Mouse (Mus musculus) intestine, embryonic 14.5 days (tissue): ENCODE results near the gene Kcna10. TPM values are rescaled to one million over a fixed set of nuclear protein-coding genes. Genes with fewer than 3 reads are reported as not detected.

Source experiments
- ATAC-seq: fragments of 200-750 bp; cut with Nextera tagmentation; replicated peaks from 2 replicates; pipeline ENCODE4 v1.8.0; 2017; ENCODE audit warnings: low read depth, moderate number of reproducible peaks, moderate TSS enrichment, moderate library complexity; ENCODE audit not compliant: low FRiP score, low TSS enrichment
- DNase-seq: peaks from one replicate; pipeline ENCODE4 v3.0.0-alpha.2; 2018; ENCODE audit warnings: low spot score
- H3K27ac ChIP-seq: fragments of 300-500 bp; sonication (generic); 2 replicates; pipeline ENCODE4 v1.5.1; 2014; ENCODE audit warnings: low read depth, mild to moderate bottlenecking, control low read depth
- H3K27me3 ChIP-seq: fragments of 300-500 bp; sonication (generic); replicated peaks from 2 replicates; pipeline ENCODE4 v1.6.1; 2014; ENCODE audit warnings: low read length, control low read depth; ENCODE audit not compliant: control insufficient read depth, insufficient read depth
- H3K36me3 ChIP-seq: fragments of 300-500 bp; sonication (generic); 2 replicates; pipeline ENCODE4 v1.6.1; 2014; ENCODE audit warnings: low read length, control low read depth; ENCODE audit not compliant: control insufficient read depth, insufficient read depth
- H3K4me1 ChIP-seq: fragments of 300-500 bp; sonication (generic); replicated peaks from 2 replicates; pipeline ENCODE4 v1.6.1; 2014; ENCODE audit warnings: low read length, control low read depth, mixed read lengths; ENCODE audit not compliant: control insufficient read depth, insufficient read depth
- H3K4me2 ChIP-seq: fragments of 300-500 bp; sonication (generic); 2 replicates; pipeline ENCODE4 v1.6.1; 2014; ENCODE audit warnings: low read length
- H3K4me3 ChIP-seq: fragments of 300-500 bp; sonication (generic); 2 replicates; pipeline ENCODE4 v1.5.1; 2014; ENCODE audit warnings: low read depth, low read length, control low read depth, mixed read lengths
- H3K9ac ChIP-seq: fragments of 300-500 bp; sonication (generic); 2 replicates; pipeline ENCODE4 v1.6.1; 2014; ENCODE audit warnings: mild to moderate bottlenecking, low read length
- H3K9me3 ChIP-seq: fragments of 300-500 bp; sonication (generic); 2 replicates; pipeline ENCODE4 v1.6.1; 2016; ENCODE audit warnings: low read length, control low read depth; ENCODE audit not compliant: control insufficient read depth
- WGBS: fragments of 180-500 bp; shearing (Covaris S2); extraction: QIAGEN DNeasy Blood & Tissue Kit; methylation state at CpG from one replicate; pipeline ENCODE4 v1.1.7; 2014; 5-methylcytosine and 5-hydroxymethylcytosine counted together
- polyA plus RNA-seq: library from polyadenylated mRNA; unstranded; fragments of >200 nt; fragmentation: Nextera tagmentation; extraction: Ambion mirVana; gene quantifications from 2 replicates; pipeline ENCODE4 v1.2.1, GENCODE M21; 2014

Gene Kcna10
- polyA plus RNA-seq, 1 experiment from 2014 or later: not detected

GRCm38 (mm10) chr3:107206490-107207150 lies 23.8 kb downstream of the Kcna10 start:
- Histone ChIP-seq H3K9me3 (no peaks in the 10 kb centered on the region), H3K27ac (no peak overlapping the region), H3K9ac (no peak overlapping the region), H3K4me1 (no peaks in the 10 kb centered on the region), H3K27me3 (no peaks in the 10 kb centered on the region), H3K4me2 (no peak overlapping the region), H3K4me3 (no peak overlapping the region), H3K36me3 (no peaks in the 10 kb centered on the region)
- DNase-seq (no peak), ATAC-seq (peak; percentile 48; the same call in 1 of the 2 replicates)
- WGBS: 33% methylated on average over 4 of the region's 4 CpGs

- WGBS: 60% methylated on average over 7 of the region's 7 CpGs
- ATAC-seq: no peak
Measured at GRCm38 (mm10) chr3:107207625-107208253, 24.9 kb downstream of the Kcna10 start.

GRCm38 (mm10) chr3:107214606-107215005 lies 31.8 kb downstream of the Kcna10 start:
- no peaks in the 10 kb centered on the region for H3K4me1 ChIP-seq
- H3K27me3 ChIP-seq: no peaks in the 10 kb centered on the region
- no peak for ATAC-seq
- 80% methylated on average over 5 of the region's 5 CpGs for WGBS
- H3K9me3 ChIP-seq: no peaks in the 10 kb centered on the region
- H3K36me3 ChIP-seq: no peaks in the 10 kb centered on the region
- H3K4me3 ChIP-seq: no peak overlapping the region
- no peak overlapping the region for H3K4me2 ChIP-seq
- no peak for DNase-seq
- no peak overlapping the region for H3K27ac ChIP-seq
- no peak overlapping the region for H3K9ac ChIP-seq

More at GRCm38 (mm10) chr3:107207625-107208253, 24.9 kb downstream of the Kcna10 start:
- H3K4me3 ChIP-seq: no peak overlapping the region
- no peaks in the 10 kb centered on the region for H3K36me3 ChIP-seq
- H3K9me3 ChIP-seq: no peaks in the 10 kb centered on the region
- DNase-seq: no peak
- H3K27ac ChIP-seq: no peak overlapping the region
- H3K27me3 ChIP-seq: no peaks in the 10 kb centered on the region
- H3K4me2 ChIP-seq: no peak overlapping the region
- no peaks in the 10 kb centered on the region for H3K4me1 ChIP-seq
- no peak overlapping the region for H3K9ac ChIP-seq

DNA sequence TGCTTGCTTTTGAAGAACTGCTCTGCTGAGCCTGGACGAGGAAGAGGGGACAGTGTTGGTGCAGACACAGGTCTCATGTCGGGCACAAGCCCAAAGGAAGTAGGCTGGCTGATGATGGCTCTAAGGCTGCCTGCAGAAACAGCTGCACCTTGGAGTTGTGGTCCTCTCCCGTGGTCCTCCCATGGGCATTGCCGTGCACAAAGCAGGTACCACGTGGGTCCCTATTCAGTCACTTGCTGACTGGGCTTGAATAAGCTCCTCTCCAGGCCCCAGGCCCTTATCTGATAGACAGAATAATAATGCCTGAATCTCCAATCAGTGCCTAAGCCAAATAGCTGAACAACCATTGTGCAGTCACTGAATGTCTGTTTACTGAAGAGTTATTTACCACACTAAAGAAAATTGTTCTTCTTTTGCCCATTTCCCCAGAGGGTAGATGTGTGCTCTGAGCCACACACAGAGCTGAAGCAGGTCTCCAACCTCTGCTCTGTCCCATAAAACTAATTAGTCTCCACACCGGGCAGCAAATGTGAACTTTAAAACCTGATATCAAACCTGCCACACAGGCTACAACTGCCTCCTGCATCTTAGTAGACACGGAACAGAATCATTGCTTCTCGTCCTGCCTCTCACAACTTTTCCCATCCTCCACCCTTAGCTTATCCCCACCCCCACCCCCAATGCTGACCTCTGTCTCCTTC lies 33.7 kb downstream of the Kcna10 start:
- Histone ChIP-seq H3K36me3 (no peaks in the 10 kb centered on the region), H3K4me3 (no peak overlapping the region), H3K27ac (no peak overlapping the region), H3K4me2 (no peak overlapping the region), H3K4me1 (no peaks in the 10 kb centered on the region), H3K9ac (no peak overlapping the region), H3K9me3 (no peaks in the 10 kb centered on the region), H3K27me3 (no peaks in the 10 kb centered on the region)
- no peak for ATAC-seq
- 69% methylated on average over 8 of the region's 8 CpGs for WGBS
- DNase-seq: no peak

GRCm38 (mm10) chr3:107217101-107217480 lies 34.2 kb downstream of the Kcna10 start:
- H3K4me2 ChIP-seq: no peak overlapping the region
- no peak overlapping the region for H3K9ac ChIP-seq
- no peak for DNase-seq
- H3K4me3 ChIP-seq: no peak overlapping the region
- no peaks in the 10 kb centered on the region for H3K27me3 ChIP-seq
- WGBS: 75% methylated on average over 3 of the region's 3 CpGs
- no peak overlapping the region for H3K27ac ChIP-seq
- no peaks in the 10 kb centered on the region for H3K36me3 ChIP-seq
- ATAC-seq: no peak
- no peaks in the 10 kb centered on the region for H3K9me3 ChIP-seq
- H3K4me1 ChIP-seq: no peaks in the 10 kb centered on the region

GRCm38 (mm10) chr3:107218572-107218971 lies 35.7 kb downstream of the Kcna10 start:
- 87% methylated on average over 7 of the region's 7 CpGs for WGBS
- H3K4me1 ChIP-seq: no peaks in the 10 kb centered on the region
- DNase-seq: no peak
- no peak for ATAC-seq
- no peak overlapping the region for H3K27ac ChIP-seq
- no peak overlapping the region for H3K9ac ChIP-seq
- no peak overlapping the region for H3K4me3 ChIP-seq
- no peaks in the 10 kb centered on the region for H3K27me3 ChIP-seq
- H3K9me3 ChIP-seq: no peaks in the 10 kb centered on the region
- H3K4me2 ChIP-seq: no peak overlapping the region
- H3K36me3 ChIP-seq: no peaks in the 10 kb centered on the region

- Histone ChIP-seq H3K27me3 (no peaks in the 10 kb centered on the region), H3K4me2 (no peak within 1 kb of the TSS), H3K4me1 (no peaks in the 10 kb centered on the region), H3K9ac (no peak within 1 kb of the TSS), H3K27ac (no peak within 1 kb of the TSS), H3K9me3 (peaks cover 5% of the 10 kb centered on the region; the same call in 1 of the 2 replicates), H3K4me3 (no peak within 1 kb of the TSS), H3K36me3 (no peaks in the 10 kb centered on the region)
- DNase-seq: no peak
- ATAC-seq: no peak
- WGBS: 77% methylated on average over 10 of the region's 10 CpGs
Measured at GRCm38 (mm10) chr3:107221608-107222007, 38.8 kb downstream of the Kcna10 start, which contains the start of gene Cym. Gene Cym (minus strand): TSS chr3:107221732.

DNA sequence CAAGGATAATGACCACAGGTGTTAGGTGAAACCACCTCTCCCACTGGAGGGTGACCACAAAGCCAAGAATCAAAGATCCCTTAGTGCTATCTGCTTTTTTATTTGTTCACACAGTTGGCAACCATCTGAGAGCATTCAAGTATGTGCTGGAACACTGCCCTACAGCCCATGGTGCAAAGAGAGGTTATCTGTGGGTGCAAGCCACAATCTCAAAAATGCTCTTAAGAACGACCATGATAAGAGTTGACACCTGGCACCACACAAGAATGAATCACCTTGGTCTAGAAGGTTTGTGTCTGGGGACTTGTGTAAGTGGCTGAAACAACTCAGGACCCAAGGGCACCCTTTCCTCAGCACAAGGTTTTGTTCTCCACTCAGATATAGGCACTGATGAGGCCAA lies 40.4 kb downstream of the Kcna10 start:
- Histone ChIP-seq H3K36me3 (no peaks in the 10 kb centered on the region), H3K4me3 (no peak overlapping the region), H3K27ac (no peak overlapping the region), H3K9me3 (peaks cover 5% of the 10 kb centered on the region; the same call in 1 of the 2 replicates), H3K27me3 (no peaks in the 10 kb centered on the region), H3K4me1 (no peaks in the 10 kb centered on the region), H3K4me2 (no peak overlapping the region), H3K9ac (no peak overlapping the region)
- ATAC-seq: no peak
- DNase-seq: no peak
- WGBS: 43% methylated on average over 1 of the region's 1 CpGs
